Mouse (Mus musculus) CH12.LX (cell line): ENCODE measurements around the gene Ap2s1. TPM values are rescaled to one million over a fixed set of nuclear protein-coding genes. Genes with fewer than 3 reads are reported as not detected.
A peak's percentile ranks its signal among the peaks of the same experiment; 100 is the strongest.

Source experiments
- DNase-seq: peaks from one replicate; pipeline ENCODE4 v3.0.0-alpha.2; 2013; ENCODE audit errors: extremely low read depth
- H3K27ac ChIP-seq: 2 replicates; pipeline ENCODE4 v1.5.1; 2012; ENCODE audit warnings: low read depth, mild to moderate bottlenecking, control low read depth, moderate library complexity; ENCODE audit not compliant: insufficient read depth
- H3K27me3 ChIP-seq: replicated peaks from 2 replicates; pipeline ENCODE3; 2012; ENCODE audit warnings: inconsistent platforms
- H3K36me3 ChIP-seq, 2 experiments: replicated peaks in 1 of 2; 2 replicates each; pipeline versions ENCODE3 to v1.6.1; 2012; ENCODE audit warnings: inconsistent platforms in 1 of 2, low read length in 1 of 2, mild to moderate bottlenecking in 1 of 2, mixed read lengths in 1 of 2, moderate library complexity in 1 of 2; ENCODE audit not compliant: control insufficient read depth in 1 of 2, insufficient read depth in 1 of 2
- H3K4me1 ChIP-seq, 2 experiments: 2 replicates each; pipeline ENCODE4 v1.6.1; 2012; ENCODE audit warnings: inconsistent platforms in 1 of 2, moderate library complexity in 1 of 2; ENCODE audit not compliant: insufficient read depth in 2 of 2, control insufficient read depth in 1 of 2
- H3K4me2 ChIP-seq: 2 replicates; pipeline ENCODE4 v1.6.1; 2012; ENCODE audit warnings: low read depth, mild to moderate bottlenecking, control low read depth; ENCODE audit not compliant: poor library complexity, insufficient read depth, severe bottlenecking
- H3K4me3 ChIP-seq, 3 experiments: fragments of 150-350 bp in 1 of 3; sonication (generic) in 1 of 3; replicated peaks in 1 of 3; 2 replicates each; pipeline versions ENCODE3 to v1.5.1; 2011 to 2012; ENCODE audit warnings: low read depth in 2 of 3, low read length in 2 of 3, mild to moderate bottlenecking in 2 of 3, moderate library complexity in 2 of 3, control low read depth in 1 of 3, improper control_type of control experiment in 1 of 3, inconsistent platforms in 1 of 3, mixed read lengths in 1 of 3; ENCODE audit not compliant: poor library complexity in 1 of 3
- H3K79me2 ChIP-seq: replicated peaks from 2 replicates; pipeline ENCODE4 v1.6.1; 2012; ENCODE audit warnings: mild to moderate bottlenecking, moderate library complexity; ENCODE audit not compliant: control insufficient read depth, poor library complexity, insufficient read depth, severe bottlenecking; ENCODE audit errors: extremely low read depth
- H3K9ac ChIP-seq: 2 replicates; pipeline ENCODE4 v1.6.1; 2012; ENCODE audit warnings: low read depth, mild to moderate bottlenecking, control low read depth, moderate library complexity; ENCODE audit not compliant: insufficient read depth
- H3K9me3 ChIP-seq: replicated peaks from 2 replicates; pipeline ENCODE3; 2012; ENCODE audit warnings: low read length, inconsistent platforms, mixed read lengths
- CHD2 ChIP-seq: IDR thresholded peaks from 2 replicates; pipeline ENCODE4 v1.6.1; 2011; ENCODE audit warnings: low read length, improper control_type of control experiment
- CTCF ChIP-seq, 2 experiments: IDR thresholded peaks in 1 of 2; conservative IDR thresholded peaks in 1 of 2; 2 replicates each; pipeline ENCODE4 v1.5.1; 2011 to 2012; ENCODE audit warnings: low read depth in 2 of 2, low read length in 2 of 2, improper control_type of control experiment in 1 of 2, inconsistent platforms in 1 of 2, mild to moderate bottlenecking in 1 of 2, moderate library complexity in 1 of 2
- ELF1 ChIP-seq: IDR thresholded peaks from 2 replicates; pipeline ENCODE4 v1.6.1; 2014; ENCODE audit warnings: low read depth, mild to moderate bottlenecking, inconsistent platforms, low read length, improper control_type of control experiment
- EP300 ChIP-seq: IDR thresholded peaks from 2 replicates; pipeline ENCODE4 v1.6.1; 2011; ENCODE audit warnings: low read length, improper control_type of control experiment
- ETS1 ChIP-seq: conservative IDR thresholded peaks from 2 replicates; pipeline ENCODE4 v1.6.1; 2012; ENCODE audit warnings: low read depth, mild to moderate bottlenecking, inconsistent platforms, low read length, improper control_type of control experiment, moderate library complexity
- GABPA ChIP-seq: IDR thresholded peaks from 2 replicates; pipeline ENCODE4 v1.6.1; 2012; ENCODE audit warnings: low read depth, low read length, improper control_type of control experiment, inconsistent platforms; ENCODE audit not compliant: insufficient replicate concordance
- IRF4 ChIP-seq: IDR thresholded peaks from 2 replicates; pipeline ENCODE4 v1.6.1; 2014; ENCODE audit warnings: low read depth, mild to moderate bottlenecking, inconsistent platforms, low read length, improper control_type of control experiment
- JUN ChIP-seq: IDR thresholded peaks from 2 replicates; pipeline ENCODE4 v1.6.1; 2011; ENCODE audit warnings: low read depth, mild to moderate bottlenecking, low read length, improper control_type of control experiment, moderate library complexity; ENCODE audit not compliant: insufficient read depth
- MAX ChIP-seq: IDR thresholded peaks from 2 replicates; pipeline ENCODE4 v1.6.1; 2011; ENCODE audit warnings: low read length, improper control_type of control experiment
- NELFE ChIP-seq: IDR thresholded peaks from 2 replicates; pipeline ENCODE4 v1.6.1; 2011; ENCODE audit warnings: low read depth, low read length, improper control_type of control experiment
- PAX5 ChIP-seq: IDR thresholded peaks from 2 replicates; pipeline ENCODE4 v1.6.1; 2012; ENCODE audit warnings: low read length, inconsistent platforms, mixed read lengths
- POLR2A ChIP-seq: IDR thresholded peaks from 2 replicates; pipeline ENCODE4 v1.6.1; 2011; ENCODE audit warnings: low read depth, mild to moderate bottlenecking, improper control_type of control experiment, low read length
- RAD21 ChIP-seq: IDR thresholded peaks from 2 replicates; pipeline ENCODE4 v1.6.1; 2011; ENCODE audit warnings: low read depth, mild to moderate bottlenecking, low read length, improper control_type of control experiment, moderate library complexity
- RCOR1 ChIP-seq: conservative IDR thresholded peaks from 2 replicates; pipeline ENCODE4 v1.6.1; 2012; ENCODE audit warnings: low read depth, mild to moderate bottlenecking, inconsistent platforms, low read length, improper control_type of control experiment
- SMC3 ChIP-seq: IDR thresholded peaks from 2 replicates; pipeline ENCODE4 v1.6.1; 2011; ENCODE audit warnings: low read depth, low read length, improper control_type of control experiment
- TBP ChIP-seq: conservative IDR thresholded peaks from 2 replicates; pipeline ENCODE4 v1.6.1; 2011; ENCODE audit warnings: low read depth, low read length, improper control_type of control experiment
- TCF12 ChIP-seq: IDR thresholded peaks from 2 replicates; pipeline ENCODE4 v1.6.1; 2014; ENCODE audit warnings: low read depth, mild to moderate bottlenecking, inconsistent platforms, low read length, improper control_type of control experiment
- UBTF ChIP-seq: IDR thresholded peaks from 2 replicates; pipeline ENCODE4 v1.6.1; 2012; ENCODE audit warnings: low read depth, mild to moderate bottlenecking, inconsistent platforms, low read length, improper control_type of control experiment, moderate library complexity
- USF1 ChIP-seq: IDR thresholded peaks from 2 replicates; pipeline ENCODE4 v1.6.1; 2014; ENCODE audit warnings: low read depth, mild to moderate bottlenecking, inconsistent platforms, low read length, improper control_type of control experiment
- ZC3H11A ChIP-seq: IDR thresholded peaks from 2 replicates; pipeline ENCODE4 v1.6.1; 2012; ENCODE audit warnings: low read depth, mild to moderate bottlenecking, inconsistent platforms, low read length, improper control_type of control experiment
- ZKSCAN1 ChIP-seq: IDR thresholded peaks from 2 replicates; pipeline ENCODE4 v1.6.1; 2012; ENCODE audit warnings: low read depth, inconsistent platforms, low read length, improper control_type of control experiment, borderline replicate concordance
- ZNF384 ChIP-seq: IDR thresholded peaks from 2 replicates; pipeline ENCODE4 v1.6.1; 2012; ENCODE audit warnings: low read depth, low read length, improper control_type of control experiment, inconsistent platforms
- dilution Hi-C: fragments of 300-500 bp; cut with MboI; formaldehyde crosslinking; loops from 2 replicates; pipeline ENCODE4 v1.14.3; 2020; ENCODE audit warnings: low sequenced_read_pairs; ENCODE audit not compliant: extremely low pct_unique_long_range_greater_than_20kb, extremely low pct_ligation_motif_present
- in situ Hi-C: fragments of 300-500 bp; cut with MboI; formaldehyde crosslinking; loops from 3 replicates; pipeline ENCODE4 v1.14.3; 2019; ENCODE audit warnings: low sequenced_read_pairs, low pct_ligation_motif_present, low pct_unique_long_range_greater_than_20kb, mixed read lengths
- polyA plus RNA-seq: library from polyadenylated mRNA; unstranded; fragments of >175 nt; gene quantifications from 2 replicates; pipeline ENCODE4 v1.2.1, GENCODE M21; 2012; ENCODE audit warnings: low read depth; ENCODE audit not compliant: insufficient read length
- total RNA-seq, 2 experiments: library from RNA; depleted of rRNA; stranded (reverse); fragments of 300-350 nt in 1 of 2; fragments of >200 nt in 1 of 2; gene quantifications; 2 replicates each; pipeline ENCODE4 v1.2.3; 2012 to 2014

The Ap2s1 gene
- total and polyA plus RNA-seq, 3 experiments = 180 to 232 (median 202) TPM

GRCm38 (mm10) chr7:16784498-16784976 is 46.3 kb downstream of the Ap2s1 start (continued):
- TF ChIP-seq ZNF384 = no peak
- no peak for TF ChIP-seq RAD21
- peak; percentile 73; the same call in 1 of the 2 replicates for TF ChIP-seq TBP
- TF ChIP-seq TCF12 = peak; percentile 79
- TF ChIP-seq MAX = peak; percentile 97
- TF ChIP-seq ZKSCAN1 = no peak
- TF ChIP-seq CTCF (conservative IDR thresholded peaks at IDR 0.05 in 1 of 2, IDR thresholded peaks at IDR 0.05 in 1 of 2; ENCODE audit: low read depth in 2 of 2, low read length in 2 of 2) = no peak
- TF ChIP-seq EP300 = peak; percentile 34; the same call in 1 of the 2 replicates
- TF ChIP-seq USF1 = no peak

- Histone ChIP-seq H3K4me3 (peak overlapping the region in 2 of 3 experiments; percentile 18 to 99), H3K27ac (peak overlapping the region; percentile 32; the same call in 1 of the 2 replicates), H3K9me3 (no peaks in the 10 kb centered on the region), H3K9ac (peak overlapping the region; percentile 74), H3K79me2 (peaks cover 56% of the 10 kb centered on the region), H3K4me2 (peak overlapping the region; percentile 68; the same call in 1 of the 2 replicates), H3K27me3 (no peaks in the 10 kb centered on the region), H3K4me1 (peaks cover 7 to 50% of the 10 kb centered on the region in 2 experiments), H3K36me3 (peaks cover 30 to 52% of the 10 kb centered on the region in 2 experiments)
- in situ Hi-C loops = loop anchor here (25.0 kb wide), 1 partner anchor 848 kb away; the partner anchor contains the start of gene Nop53
- no peak for DNase-seq
- dilution Hi-C loops = no loop called here
- TF ChIP-seq ZC3H11A (no peak), SMC3 (no peak), PAX5 (no peak), RAD21 (no peak), GABPA (no peak), ELF1 (no peak), POLR2A (no peak), NELFE (no peak), CHD2 (no peak), ETS1 (no peak), MAX (no peak), UBTF (no peak), JUN (no peak), RCOR1 (no peak), IRF4 (no peak)
Measured at GRCm38 (mm10) chr7:16785541-16786083, 47.4 kb downstream of the Ap2s1 start.
